Mouse (Mus musculus) heart, adult 11 months (tissue): Measurements from ENCODE around the gene Ano10.

ENCODE experiments used
- DNase-seq: peaks from one replicate; pipeline ENCODE4 v3.0.0; 2022

Ano10 gene

DNA sequence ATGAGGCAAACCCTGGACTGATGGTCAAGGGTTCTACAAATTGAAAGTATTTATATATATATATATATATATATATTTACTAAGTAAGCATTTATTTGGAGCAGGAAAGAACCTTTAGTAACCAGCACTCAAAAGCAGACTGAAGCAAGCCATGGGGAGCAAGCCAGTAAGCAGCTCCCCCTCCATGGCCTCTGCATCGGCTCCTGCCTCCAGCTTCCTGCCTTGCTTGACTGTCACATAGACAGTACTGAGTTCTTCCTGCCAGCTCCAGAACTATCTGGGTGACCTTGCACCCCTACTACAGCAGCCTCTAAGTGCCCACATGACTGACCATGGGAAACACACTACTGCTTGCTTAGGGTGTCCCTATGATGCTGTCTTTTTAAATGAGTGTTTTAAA lies 141.7 kb downstream of the Ano10 start:
- peak; percentile 92 for DNase-seq

- peak; percentile 88 for DNase-seq
These were observed 142.2 kb downstream of the Ano10 start for GRCm38 (mm10) chr9:122152063-122152462.

- peak; percentile 74 for DNase-seq
These were observed 144.0 kb downstream of the Ano10 start for GRCm38 (mm10) chr9:122149997-122150826.

DNA sequence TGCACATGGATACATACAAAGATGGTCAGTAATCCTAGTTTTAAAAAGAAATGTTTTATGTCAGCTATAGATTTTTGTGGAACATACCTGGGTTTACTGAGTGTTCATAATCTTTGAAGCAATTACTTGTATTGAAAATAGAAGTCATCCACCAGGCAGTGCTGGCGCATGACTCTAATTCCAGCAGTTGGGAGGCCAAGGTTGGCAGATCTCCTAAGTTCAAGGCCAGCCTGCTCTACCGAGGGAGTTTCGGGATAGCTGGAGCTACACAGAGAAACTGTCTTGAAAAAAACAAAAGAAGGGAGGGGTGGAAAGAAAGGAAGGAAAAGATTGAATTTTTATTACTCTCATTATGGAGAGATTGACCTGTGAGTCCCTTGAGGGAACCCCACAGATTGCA lies 145.9 kb downstream of the Ano10 start:
- peak; percentile 78 for DNase-seq

DNA sequence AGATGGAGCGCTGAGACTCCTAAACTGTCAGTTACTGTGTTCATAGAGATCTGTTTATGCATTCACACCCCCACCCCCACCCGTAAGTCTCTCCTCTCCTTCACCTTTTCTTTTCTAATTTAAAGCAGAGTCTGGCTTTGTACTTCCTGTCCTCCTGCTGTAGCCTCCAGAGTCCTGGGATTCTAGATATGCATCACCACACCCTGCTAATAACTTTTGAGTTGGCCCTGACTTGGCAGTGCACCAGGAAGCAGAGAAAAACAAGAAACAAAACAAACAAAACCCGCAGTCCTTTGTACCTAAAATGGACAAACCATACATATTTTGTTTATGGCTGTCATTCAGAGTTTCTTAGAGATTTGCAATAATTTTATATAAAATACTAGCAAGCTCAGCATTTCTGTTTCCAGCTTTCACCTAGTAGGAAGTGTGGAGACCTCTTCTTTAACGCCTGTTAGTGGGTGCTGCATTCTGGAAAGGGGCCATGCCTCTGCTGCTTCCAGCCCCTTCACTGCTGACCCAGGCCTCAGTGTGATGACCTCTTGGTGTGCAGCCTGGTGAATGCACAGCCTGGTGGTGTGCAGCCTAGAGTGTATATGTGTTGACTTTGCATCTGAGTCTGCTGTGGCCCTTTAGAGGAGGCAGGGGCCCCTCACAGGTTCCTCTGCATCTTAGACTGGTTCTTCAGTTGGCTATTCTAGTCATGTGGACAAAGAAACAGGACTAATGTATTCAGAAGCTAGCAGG lies 147.9 kb downstream of the Ano10 start:
- peak; percentile 90 for DNase-seq

- DNase-seq: peak; percentile 84
These were observed 148.5 kb downstream of the Ano10 start for GRCm38 (mm10) chr9:122145677-122146076.

DNA sequence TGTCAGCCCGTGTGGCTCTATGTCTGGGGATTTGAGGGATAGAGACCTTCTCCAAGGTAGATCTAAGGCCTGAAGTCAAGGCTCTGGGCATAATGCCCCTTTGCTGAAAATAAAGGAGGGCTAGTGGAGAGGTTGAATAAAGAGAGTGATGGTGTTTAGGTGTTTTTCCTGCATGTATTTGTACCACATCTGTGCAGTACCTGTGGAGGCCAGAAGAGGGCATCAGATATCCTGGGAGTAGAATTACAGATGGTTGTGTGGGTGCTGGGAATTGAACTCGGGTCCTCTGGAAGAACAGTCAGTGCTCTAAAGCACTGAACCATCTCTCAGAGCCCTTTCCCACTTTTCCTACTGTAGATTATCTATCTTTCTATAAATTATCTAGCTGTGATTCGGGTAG lies 149.4 kb downstream of the Ano10 start:
- peak; percentile 88 for DNase-seq

DNA sequence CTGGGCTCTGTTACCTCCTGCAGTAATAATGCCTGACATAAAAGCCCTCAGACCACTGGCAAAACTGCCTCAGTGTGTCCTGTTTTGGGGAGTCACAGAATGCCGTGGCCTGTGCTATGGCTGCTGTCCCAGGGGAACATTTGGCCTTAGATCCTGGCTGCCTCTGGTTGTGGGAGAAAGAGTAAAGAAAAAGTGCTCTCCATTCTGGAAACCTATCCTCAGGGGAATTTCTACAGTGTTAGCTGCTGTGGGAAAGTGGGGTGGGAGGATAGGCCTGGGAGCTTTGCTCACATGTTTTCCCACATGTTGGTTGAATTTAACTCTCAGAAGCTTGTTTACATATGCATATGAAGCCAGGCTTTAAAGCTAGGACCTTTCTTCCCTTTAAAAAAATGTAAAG lies 151.0 kb downstream of the Ano10 start:
- DNase-seq: peak; percentile 97

- DNase-seq: peak; percentile 86
These were observed 155.0 kb downstream of the Ano10 start for GRCm38 (mm10) chr9:122139236-122139635.

DNA sequence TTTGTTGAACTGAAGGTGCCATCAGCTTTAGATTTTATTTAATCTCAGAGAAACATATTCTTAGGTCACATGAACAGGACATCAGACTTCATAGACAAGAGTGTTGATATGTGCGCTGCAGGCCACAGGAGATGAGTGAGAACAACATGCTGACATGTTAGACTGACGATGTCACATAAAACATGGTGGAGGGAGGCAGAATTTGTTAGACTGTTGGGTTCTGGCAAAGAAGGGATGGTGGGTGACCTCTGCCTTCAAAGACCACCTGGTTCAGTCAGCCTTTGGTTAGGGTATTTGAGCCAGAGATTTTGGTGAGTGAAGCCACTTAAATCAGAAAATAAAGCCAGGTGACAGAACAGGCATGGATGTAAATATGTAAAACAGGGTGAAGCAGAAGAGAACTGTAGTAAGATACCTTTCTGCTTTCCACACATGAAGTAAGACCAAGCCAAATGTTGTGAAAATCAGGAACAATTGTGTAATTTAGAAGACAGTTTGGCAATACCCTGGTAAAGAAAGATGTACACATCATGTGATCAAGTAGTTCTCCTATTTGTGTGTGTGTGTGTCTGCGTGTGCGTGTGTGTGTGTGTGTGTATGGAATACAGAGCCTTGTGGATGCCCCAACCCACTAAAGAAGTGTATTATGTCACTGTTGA lies 155.7 kb downstream of the Ano10 start:
- DNase-seq: peak; percentile 59

DNA sequence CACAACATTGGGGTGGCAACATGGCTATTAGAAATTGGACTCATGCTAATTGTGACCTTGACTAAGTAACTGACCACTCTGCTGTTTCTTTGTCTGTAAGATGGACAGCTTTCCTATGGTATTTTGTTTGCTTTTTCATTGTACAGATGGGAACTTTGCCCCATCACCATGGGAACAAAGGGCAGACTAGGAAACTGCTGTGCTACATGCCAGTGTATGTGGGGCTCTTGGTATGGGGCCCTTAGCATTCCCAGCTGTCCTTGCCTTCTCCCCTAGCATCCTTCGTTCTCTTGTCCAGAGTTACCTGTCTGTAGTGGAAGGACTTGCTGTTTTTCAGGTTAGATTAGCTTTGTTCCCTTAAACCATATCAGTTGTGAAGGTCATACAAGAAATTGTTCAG lies 156.3 kb downstream of the Ano10 start:
- peak; percentile 73 for DNase-seq

DNA sequence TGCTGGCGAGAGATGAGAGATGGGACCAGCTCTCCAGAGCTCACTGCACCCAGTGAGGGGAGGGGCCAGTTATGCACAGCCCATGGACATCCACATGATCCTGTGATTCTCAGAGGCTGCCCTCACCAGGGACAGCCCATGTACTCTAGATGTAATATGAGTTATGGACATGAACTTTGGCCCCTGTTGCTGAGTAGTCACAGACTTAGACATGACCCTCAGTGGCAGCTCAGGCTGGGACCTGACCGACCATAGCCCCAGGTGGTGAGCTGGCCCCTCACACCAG lies 158.4 kb downstream of the Ano10 start:
- DNase-seq: no peak

- peak; percentile 96 for DNase-seq
These were observed 158.9 kb downstream of the Ano10 start for GRCm38 (mm10) chr9:122135095-122135884.

GRCm38 (mm10) chr9:122132145-122132544 lies 162.1 kb downstream of the Ano10 start:
- peak; percentile 73 for DNase-seq

- peak; percentile 88 for DNase-seq
These were observed 163.6 kb downstream of the Ano10 start for GRCm38 (mm10) chr9:122130666-122131065.

DNA sequence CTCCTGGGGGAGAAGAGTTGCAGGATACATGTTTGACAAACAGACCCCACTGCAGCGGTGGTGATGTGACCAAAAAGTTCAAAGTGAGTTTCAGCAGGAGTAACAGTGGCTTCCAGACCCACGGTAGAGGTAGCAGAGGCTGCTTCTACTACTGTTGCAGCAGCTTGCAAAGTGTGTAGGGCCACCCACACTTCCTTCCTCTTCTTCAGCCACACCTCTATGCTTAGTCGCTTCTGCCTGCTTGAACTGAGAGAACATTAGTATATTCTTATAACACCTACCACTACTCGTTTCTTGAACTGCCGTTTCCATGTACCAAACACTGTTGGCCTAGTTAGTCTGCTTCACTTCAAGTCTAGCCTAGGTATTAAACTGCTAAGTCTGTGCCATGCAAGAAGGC lies 165.5 kb downstream of the Ano10 start:
- DNase-seq: peak; percentile 92

GRCm38 (mm10) chr9:122127271-122127785 lies 166.9 kb downstream of the Ano10 start:
- DNase-seq: peak; percentile 92

GRCm38 (mm10) chr9:122126790-122127189 lies 167.4 kb downstream of the Ano10 start:
- peak; percentile 89 for DNase-seq
